Mouse (Mus musculus) cerebellum, adult 11 months (tissue): ENCODE measurements at regions not wholly inside any gene's neighbourhood (a gene's known extent, or its start where the extent isn't known, plus 50 kb on each side); places are given as distances from the start of the nearest gene placed in this dataset.
"Not testable (repeated sequence)": the region's sequence is repeated elsewhere in the genome, so short reads cannot be mapped to it uniquely, and the experiment has no call there.

Experiments
- DNase-seq: peaks from one replicate; pipeline ENCODE4 v3.0.0; 2022

DNA sequence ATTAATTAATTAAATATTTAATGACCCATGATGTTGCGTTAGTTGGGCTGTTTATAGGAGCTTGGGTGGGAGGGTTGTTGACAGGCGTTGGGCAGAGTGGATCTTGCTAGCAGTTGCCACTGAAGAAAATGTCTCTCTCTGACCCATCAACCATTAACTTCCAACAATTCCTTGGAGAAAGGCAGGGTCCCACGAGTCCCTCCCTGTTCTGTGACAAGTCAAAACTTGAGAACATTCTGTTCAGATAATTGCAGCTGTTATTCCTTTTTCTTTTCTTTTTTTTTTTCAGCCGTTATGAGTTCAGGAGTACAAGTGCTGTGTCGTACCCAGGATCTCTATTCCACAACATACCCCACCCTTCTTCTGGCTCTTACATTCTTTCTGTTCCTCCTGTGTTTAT, 59.8 kb upstream of the Tnfrsf21 start:
- no peak for DNase-seq

DNA sequence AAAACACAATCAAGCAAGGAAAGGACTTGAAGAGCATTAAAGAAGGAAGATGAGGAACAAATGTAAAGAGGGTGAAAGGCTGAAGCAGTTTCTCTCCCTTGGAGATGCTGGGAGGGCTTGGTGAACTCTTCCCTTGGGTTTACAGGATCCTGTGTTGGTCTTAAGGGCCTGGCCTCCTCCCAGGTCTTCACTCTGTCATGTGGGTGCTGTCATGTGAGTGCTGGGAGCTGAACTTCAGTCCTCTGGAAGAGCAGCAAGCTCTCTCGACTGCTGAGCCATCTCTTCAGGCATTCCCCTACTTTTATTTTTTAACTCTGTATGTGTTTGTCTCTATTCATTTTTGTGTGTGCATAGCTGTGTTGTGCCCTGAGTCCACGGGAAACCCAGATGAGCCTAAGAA, 61.6 kb upstream of the Tnfrsf21 start:
- no peak for DNase-seq

DNA sequence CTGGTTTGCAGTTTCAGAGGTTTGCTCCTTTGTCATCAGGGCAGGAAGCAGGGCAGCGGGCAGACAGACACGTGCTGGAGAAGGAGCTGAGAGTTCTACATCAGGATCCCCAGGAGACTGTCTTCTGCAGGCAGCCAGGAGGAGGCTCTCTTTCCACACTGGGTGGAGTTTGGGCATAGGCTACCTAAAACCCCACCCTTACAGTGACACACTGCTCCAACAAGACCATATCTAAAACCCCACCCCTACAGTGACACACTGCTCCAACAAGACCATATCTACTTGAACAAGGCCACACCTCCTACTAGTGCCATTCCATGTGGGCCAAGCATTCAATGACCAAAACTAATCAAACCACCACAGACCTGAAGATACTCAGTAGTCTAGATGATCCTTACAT, 68.0 kb upstream of the Cd2ap start:
- no peak for DNase-seq

DNA sequence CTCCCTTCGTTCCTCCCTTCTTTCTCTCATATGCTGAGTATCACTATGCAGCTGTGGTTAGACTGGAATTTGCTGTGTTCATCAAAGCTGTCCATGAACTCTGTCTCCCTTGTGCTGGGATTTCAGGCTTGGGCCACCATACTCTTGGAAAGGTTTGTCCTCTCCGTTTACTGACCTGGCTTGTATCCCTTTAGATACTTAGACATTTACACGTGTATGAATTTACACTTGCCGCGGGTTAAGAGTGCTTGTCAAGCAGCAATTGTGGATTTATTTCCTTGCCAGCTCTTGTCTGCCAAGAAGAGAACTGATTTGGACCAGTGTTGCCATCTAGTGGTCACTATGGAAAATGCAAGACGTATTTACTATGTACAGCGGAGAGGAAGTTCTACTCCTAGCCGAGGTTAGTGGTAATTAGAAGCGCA, 66.8 kb upstream of the Cd2ap start:
- peak; percentile 35 for DNase-seq

DNA sequence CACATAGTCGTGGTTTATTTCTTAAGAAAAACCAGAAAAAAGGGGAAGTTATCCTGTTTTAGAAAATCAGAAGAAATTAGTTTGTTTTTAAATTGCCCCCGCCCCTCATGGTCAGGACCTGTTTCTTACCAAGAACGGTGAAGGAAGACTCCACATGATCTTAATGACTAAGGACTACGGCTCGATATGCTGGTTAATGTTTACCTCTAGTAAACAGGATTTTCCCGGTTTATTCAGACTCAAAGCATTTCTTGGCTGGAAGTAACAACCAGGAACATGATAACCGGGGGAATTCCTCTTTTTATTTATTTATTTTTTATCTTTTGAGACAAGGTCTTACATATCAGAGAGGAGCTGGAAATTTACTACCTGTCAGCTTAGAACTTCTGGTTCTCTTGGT, 63.0 kb upstream of the Cd2ap start:
- no peak for DNase-seq

DNA sequence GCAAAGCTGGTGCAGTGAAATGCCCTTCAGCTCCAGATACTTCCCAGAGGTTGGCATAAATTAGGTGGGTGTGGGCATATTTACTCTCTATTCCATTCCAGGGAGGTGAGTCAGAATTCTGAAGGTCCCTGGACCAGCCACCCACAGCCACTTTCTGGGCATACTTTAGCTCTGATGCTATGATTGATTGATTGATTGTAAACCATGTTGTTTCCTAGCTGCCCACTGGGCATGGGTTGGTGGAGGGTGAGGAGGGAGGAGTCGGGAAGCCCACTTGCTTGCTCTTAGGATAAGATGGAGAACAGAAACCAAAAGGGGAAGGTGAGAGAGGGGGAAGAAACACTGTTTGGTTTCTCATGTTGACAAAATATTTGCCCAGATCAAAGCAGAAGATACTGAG, 62.1 kb upstream of the Cd2ap start:
- DNase-seq: no peak

DNA sequence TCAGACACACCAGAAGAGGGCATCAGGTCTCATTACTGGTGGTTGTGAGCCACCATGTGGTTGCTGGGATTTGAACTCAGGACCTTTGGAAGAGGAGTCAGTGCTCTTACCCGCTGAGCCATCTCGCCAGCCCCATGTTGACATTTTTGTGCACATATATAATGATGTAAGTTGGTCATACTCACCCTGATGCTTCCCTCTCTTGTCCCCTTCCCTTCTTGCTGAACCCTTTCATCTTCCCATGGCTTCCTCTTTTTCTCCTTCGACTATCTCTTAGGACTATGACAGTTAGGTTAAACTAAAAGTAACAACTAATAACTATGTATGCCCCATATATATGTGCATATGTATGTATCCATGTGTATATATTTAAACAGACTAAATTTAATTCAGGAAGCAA, 61.0 kb upstream of the Cd2ap start:
- not testable (repeated sequence) for DNase-seq

DNA sequence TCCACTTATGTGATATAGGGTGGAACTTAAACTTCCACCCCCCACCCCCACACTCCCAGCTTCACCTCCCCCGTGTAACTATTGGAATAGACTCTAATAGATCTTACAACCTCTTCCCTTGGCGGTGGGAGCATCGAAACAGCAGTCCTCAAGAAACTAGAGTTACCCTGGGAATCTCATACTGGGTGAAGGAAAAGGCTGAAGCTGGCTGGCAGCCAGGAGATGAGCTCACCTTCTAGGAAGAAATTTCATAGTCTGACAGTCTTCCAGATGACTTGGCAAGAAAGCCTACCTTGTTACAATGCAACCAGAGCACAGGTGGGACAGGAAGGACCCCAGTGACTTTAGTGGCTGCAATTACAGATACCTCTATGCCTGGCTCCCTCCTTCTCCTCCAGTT, 57.6 kb upstream of the Cd2ap start:
- DNase-seq: no peak

DNA sequence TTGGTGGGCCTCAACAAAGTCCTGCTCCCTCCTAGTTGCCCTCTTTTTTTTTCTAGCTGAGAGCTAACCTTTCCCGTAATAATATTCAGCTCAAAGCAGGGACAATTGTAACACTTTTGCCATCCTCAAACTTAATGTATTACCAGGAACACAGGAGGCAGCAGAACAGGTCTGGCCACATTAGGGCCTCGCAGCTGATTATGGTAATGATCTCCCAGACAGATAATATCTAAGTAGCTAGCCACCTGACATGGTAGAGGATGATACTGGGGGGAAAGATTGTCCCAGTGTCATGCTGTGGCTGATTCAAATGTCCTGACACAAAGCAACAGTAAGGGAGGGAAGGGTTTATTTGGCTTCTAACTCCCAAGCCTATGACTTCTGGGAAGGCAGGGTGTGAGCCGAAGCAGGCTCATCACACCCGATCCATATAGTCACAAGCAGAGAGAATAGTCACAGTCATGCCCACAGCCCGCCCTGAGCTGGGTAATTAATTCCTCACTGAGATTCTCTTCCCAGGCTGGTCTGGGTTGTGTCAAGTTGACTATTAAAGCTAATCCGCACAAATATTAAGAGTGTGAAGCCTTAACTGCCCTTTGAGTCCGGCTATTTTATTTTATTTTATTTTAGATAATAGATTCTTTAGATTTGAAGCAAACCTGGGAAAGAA, 57.0 kb upstream of the Cd2ap start:
- no peak for DNase-seq

DNA sequence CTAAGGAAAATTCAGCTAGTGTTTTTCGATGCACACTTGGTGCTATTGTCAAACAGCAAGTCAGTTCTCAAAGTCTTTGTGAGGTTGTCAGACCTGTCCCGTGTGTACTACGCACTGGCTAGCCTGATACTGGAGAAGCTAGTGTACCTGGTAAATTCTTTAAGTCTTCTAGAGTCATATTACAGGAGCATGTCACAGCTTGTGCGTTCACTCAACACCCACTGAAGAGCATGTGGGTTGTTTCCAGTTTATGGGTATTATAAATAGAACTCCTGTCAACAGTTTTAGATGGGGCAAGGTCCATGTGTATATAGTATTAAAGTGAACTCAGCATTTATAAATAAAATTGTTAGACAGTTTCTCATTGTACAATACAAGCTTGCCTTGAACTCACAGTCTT, 50.9 kb upstream of the Cd2ap start:
- DNase-seq: no peak
